Mouse (Mus musculus): Measurements from ENCODE around the gene Tbrg4.

Gene Tbrg4

GRCm38 (mm10) chr11:6589838-6590237 lies 36.0 kb downstream of the Tbrg4 start:
- no peak for DNase-seq

DNA sequence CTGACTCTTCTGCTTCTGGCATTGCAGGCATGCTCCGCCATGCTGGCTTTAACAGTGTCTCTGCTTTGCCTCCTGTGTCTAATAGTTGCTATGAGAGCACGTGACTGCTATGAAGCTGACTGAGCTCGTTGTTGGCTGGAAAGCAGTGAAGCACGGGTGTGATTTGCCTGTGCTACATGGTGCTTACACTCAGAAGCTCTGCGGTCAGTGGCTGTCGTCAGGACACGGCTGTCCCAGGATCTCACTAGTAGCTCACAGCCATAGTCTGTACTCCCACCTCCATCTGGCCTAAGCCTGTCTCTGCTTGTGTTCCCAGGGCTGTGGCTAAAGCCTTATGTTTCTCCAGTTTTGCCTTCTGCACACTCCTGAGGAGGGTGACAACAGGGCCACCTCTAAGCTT lies 37.6 kb downstream of the Tbrg4 start:
- no peak for DNase-seq

GRCm38 (mm10) chr11:6587249-6587940 lies 38.5 kb downstream of the Tbrg4 start:
- no peak for DNase-seq

DNA sequence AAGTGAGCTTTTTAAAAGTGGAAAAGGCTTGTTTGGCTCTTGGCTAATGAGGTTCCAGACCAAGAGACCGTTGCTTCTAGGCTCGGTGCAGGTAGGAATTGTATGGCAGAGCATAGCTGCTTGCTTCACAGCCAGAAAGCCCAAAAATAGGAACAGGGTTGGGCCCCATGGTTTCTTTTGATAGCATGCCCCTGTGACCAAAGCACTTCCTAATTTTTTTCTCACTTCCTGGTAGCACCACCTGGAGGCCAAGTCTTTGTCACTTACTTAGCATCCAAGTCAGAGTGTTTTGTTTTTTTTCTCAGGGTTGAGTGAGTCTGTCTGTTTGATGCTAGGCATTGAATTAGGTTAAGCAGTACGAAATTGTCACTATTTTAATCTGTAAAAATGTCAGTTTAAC lies 39.2 kb downstream of the Tbrg4 start:
- DNase-seq, result no peak

DNA sequence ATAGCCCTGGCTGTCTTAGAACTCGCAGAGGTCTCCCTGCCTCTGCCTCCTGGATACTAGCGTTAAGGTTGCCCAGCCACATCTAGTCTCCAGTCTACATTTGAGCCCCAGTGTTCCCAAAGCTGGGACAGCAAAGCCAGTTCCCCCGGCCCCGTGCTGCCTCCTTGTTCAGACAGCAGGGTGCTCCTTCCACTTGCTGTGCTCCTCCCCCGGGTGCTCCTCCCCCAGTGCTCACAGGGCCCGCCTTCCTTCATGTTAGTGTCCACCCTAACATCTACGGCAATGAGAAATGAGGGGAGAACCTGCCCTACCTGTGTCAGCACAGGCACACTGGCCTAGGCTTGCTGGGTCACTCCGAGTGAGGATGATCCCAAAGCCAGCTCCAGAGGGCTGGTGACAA lies 40.1 kb downstream of the Tbrg4 start:
- DNase-seq, result no peak

GRCm38 (mm10) chr11:6581560-6581959 lies 44.3 kb downstream of the Tbrg4 start:
- no peak for DNase-seq

GRCm38 (mm10) chr11:6580065-6580750 lies 45.7 kb downstream of the Tbrg4 start:
- DNase-seq, result no peak

DNA sequence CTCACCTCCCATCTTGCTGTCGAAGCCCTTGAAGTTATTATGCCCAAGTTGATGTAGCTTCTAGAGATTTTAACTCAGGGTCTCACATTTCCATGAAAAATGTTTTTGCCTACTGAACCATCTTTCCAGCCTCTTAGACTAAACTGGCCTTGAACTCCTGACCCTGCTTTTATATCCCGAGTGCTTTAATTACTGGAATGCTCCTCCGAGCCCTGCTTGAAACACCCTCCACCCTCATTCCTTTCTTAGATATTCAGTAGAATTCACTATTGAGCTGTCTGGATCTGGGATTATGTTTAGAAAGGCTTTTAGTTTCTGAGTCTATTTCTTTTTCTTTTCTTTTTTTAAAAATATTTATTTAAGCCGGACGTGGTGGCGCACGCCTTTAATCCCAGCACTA lies 46.5 kb downstream of the Tbrg4 start:
- no peak for DNase-seq

- no peak for DNase-seq
Observed at GRCm38 (mm10) chr11:6576151-6576550, 49.7 kb downstream of the Tbrg4 start.

DNA sequence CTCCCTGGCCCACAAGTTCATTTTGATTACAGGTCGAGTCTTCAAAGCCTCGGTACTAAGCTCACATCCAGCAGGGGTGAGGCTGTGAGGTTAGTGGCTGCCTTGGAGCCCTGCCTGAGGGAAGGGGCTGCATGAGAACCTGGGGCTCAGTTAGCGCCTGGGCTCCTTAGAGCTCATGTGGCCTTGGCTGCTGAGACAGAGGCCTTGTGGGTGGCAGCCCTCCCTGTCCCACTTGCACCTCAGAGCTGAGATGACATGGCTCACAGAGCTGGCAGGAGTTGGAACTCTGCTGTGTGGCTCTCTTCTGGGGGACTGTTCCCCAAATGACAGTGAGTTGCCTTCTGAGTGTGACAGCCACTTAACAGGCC lies 56.5 kb downstream of the Tbrg4 start:
- no peak for DNase-seq

- peak; percentile 47 for DNase-seq
Observed at GRCm38 (mm10) chr11:6568584-6569409, 57.1 kb downstream of the Tbrg4 start.

GRCm38 (mm10) chr11:6567951-6568350 lies 57.9 kb downstream of the Tbrg4 start:
- no peak for DNase-seq

DNA sequence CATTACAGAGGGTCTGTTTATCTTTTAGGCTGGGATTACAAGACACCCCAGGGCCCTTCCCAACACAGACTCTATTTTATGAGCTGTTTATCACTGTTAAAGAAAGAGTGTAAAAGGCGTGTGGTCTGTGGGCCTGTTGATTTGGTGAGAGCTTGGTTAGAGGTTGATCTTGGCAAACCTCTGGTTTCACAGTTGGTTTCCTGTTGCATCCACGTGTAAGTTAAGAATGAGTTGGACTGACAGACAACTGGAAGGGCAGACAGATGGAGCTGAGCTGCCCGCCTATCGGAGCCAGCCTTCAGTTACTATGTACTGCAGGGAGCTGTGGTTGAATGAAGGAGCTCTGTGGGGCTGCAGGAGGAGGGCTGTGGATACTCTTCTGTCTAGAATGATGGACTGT lies 59.4 kb downstream of the Tbrg4 start:
- DNase-seq, result no peak
